Mouse (Mus musculus) left cerebral cortex, adult 11 months (tissue): ENCODE data around the gene Slc41a2.

Experiments
- DNase-seq: peaks from one replicate; pipeline ENCODE4 v3.0.0; 2022; ENCODE audit warnings: low spot score

Gene Slc41a2

DNA sequence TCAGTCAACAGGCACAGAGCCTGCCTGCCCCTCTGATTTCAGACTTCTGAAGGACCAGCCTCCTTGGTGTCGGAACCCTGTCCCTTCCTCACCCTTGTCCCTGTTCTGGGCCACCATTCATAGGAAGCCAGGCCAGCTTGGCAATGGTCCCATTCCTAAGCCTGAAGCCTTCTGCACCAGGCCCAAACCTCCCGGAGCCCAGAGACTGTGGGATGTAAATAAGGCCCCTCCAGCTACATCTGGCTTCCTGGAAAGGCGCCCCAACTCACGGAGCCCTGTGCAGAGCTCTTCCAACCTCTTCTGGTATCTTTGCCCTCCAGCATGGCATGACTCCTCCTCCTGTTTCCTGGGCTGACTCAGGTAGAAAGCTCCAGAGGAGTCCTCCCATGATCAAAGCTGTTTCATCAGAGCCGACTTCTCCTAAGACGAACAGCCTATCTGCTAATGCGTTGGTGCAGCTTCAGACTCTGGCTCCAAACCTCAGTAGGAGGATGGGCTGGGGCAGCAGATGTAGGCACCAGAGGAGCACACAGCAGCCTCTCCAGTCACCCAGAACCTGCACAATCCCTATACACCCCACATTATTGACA is 153.1 kb downstream of the Slc41a2 start:
- no peak for DNase-seq

DNA sequence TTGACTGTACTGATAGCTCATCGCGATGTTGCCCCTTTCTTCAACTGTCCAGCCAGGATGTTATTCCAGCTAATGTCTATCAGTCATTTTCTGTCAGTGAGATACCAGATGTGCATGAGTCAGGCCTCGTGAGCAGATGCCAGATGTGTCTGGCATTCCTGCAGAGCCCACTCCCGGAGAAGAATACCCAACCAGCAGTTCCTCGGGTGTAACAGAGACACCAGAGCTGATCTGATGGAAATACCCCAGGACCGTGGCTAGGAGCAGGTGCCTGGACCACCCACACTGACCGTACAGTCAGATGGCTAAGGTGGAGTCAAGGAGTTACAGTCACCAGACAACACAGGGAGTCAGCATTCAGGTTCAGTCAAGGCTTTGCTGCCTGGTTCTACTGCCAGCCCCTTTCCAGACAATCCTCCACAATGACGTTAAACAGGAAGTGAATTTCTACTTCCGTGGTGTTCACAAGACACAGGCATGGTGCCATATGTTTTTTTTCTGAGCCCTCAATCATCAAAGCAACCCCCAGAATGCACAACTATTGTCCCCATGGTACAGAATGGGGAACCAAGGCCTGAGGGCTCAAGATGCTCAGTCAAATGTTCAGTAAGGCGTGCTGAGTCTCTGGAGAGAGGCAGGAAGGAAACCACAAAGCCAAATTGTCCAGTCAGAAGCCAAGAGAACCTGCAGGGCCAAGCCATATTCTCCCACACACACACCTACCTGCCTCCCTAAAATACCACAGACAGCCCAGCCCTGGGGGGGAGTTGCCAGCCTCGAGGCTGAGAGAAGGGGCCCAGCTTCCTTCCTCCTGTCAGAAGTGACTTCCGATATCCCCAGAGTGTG is 153.8 kb downstream of the Slc41a2 start:
- no peak for DNase-seq

GRCm38 (mm10) chr10:83182573-83182960 is 155.1 kb downstream of the Slc41a2 start:
- DNase-seq: peak; percentile 68

- no peak for DNase-seq
Observed at GRCm38 (mm10) chr10:83181831-83182572, 155.7 kb downstream of the Slc41a2 start.
